Mouse (Mus musculus) cortical plate, adult 2 months (tissue): ENCODE results near the gene Ahsa2.
"Not testable (repeated sequence)": the region's sequence is repeated elsewhere in the genome, so short reads cannot be mapped to it uniquely, and the experiment has no call there.

Source experiments
- CTCF ChIP-seq: fragments of 200-500 bp; IDR thresholded peaks from 2 replicates; pipeline ENCODE4 v1.5.1; 2011; ENCODE audit warnings: mild to moderate bottlenecking, control low read depth, low read length; ENCODE audit not compliant: insufficient read depth; ENCODE audit errors: extremely low read depth
- POLR2A ChIP-seq: fragments of 200-500 bp; IDR thresholded peaks from 2 replicates; pipeline ENCODE4 v1.6.1; 2011; ENCODE audit warnings: mild to moderate bottlenecking, low read length, control low read depth; ENCODE audit not compliant: insufficient read depth; ENCODE audit errors: extremely low read depth

- not testable (repeated sequence) for TF ChIP-seq CTCF, POLR2A
Observed at GRCm38 (mm10) chr11:23504801-23505200, 7.0 kb upstream of the Ahsa2 start.
